Mouse (Mus musculus) ovary, adult 18-20 months (tissue): Measurements from ENCODE around the gene Bean1.
"Not testable (repeated sequence)": the region's sequence is repeated elsewhere in the genome, so short reads cannot be mapped to it uniquely, and the experiment has no call there.

Experiments used
- DNase-seq: peaks from one replicate; pipeline ENCODE4 v3.0.0; 2022; ENCODE audit warnings: low spot score, mixed read lengths

The Bean1 gene

GRCm38 (mm10) chr8:104242038-104242644 lies 71.9 kb downstream of the Bean1 start:
- DNase-seq, result no peak

- no peak for DNase-seq
These were observed 76.4 kb downstream of the Bean1 start for GRCm38 (mm10) chr8:104246621-104247020.

- DNase-seq, result no peak
These were observed 77.0 kb downstream of the Bean1 start for GRCm38 (mm10) chr8:104247054-104247907.

- no peak for DNase-seq
These were observed 77.7 kb downstream of the Bean1 start for GRCm38 (mm10) chr8:104247908-104248275.

GRCm38 (mm10) chr8:104248276-104248675 lies 78.0 kb downstream of the Bean1 start, which contains the start of gene Tk2:
Tk2 (minus strand) TSS chr8:104248558.
- peak; percentile 63 for DNase-seq

GRCm38 (mm10) chr8:104249442-104249996 lies 79.3 kb downstream of the Bean1 start:
- DNase-seq, result no peak

- peak; percentile 74 for DNase-seq
These were observed 80.5 kb downstream of the Bean1 start, which contains the start of gene Cklf for GRCm38 (mm10) chr8:104250439-104251367. Cklf (plus strand) TSS chr8:104250861.

GRCm38 (mm10) chr8:104251461-104251860 lies 81.2 kb downstream of the Bean1 start:
- no peak for DNase-seq

GRCm38 (mm10) chr8:104253016-104253415 lies 82.8 kb downstream of the Bean1 start:
- DNase-seq, result no peak

GRCm38 (mm10) chr8:104261802-104262201 lies 91.6 kb downstream of the Bean1 start:
- not testable (repeated sequence) for DNase-seq

- not testable (repeated sequence) for DNase-seq
These were observed 94.2 kb downstream of the Bean1 start for GRCm38 (mm10) chr8:104264271-104264935.

- no peak for DNase-seq
These were observed 98.1 kb downstream of the Bean1 start for GRCm38 (mm10) chr8:104268368-104268767.
